12 mouse cellular contexts compared by ENCODE assay signal in genomic region chr9:23061179-23061929, GRCm38 (mm10).
DNase-seq lines count a peak whose midpoint lies in the region; ATAC-seq and TF ChIP-seq lines count a peak whose summit lies in the region.
"Had no signal": no experiment of that assay in that cellular context is flagged by ENCODE, and none has a peak within 500 bp of the region (broad histone marks: within the 10 kb centered on the region; RNA-seq: fewer than 3 reads in every experiment).

No protein-coding gene starts in this region.

- no peak overlapping the region for H3K9ac ChIP-seq in lung, embryonic 14.5 days
- H3K9ac ChIP-seq in embryonic facial prominence, embryonic 15.5 days, result no peak overlapping the region
- no peak overlapping the region for H3K9ac ChIP-seq in hindbrain, embryonic 14.5 days
- H3K9ac ChIP-seq in neural tube, embryonic 12.5 days, result no peak overlapping the region

- H3K4me1 ChIP-seq in lung, embryonic 14.5 days (ENCODE audit: insufficient read depth), result peaks cover 20% of the 10 kb centered on the region
- H3K4me1 ChIP-seq in embryonic facial prominence, embryonic 15.5 days, result peaks cover 17% of the 10 kb centered on the region; the same call in 1 of the 2 replicates
- H3K4me1 ChIP-seq in hindbrain, embryonic 14.5 days (replicated peaks; ENCODE audit: control insufficient read depth, insufficient read depth, low read length), result peaks cover 29% of the 10 kb centered on the region
- H3K4me1 ChIP-seq in neural tube, embryonic 12.5 days, result peaks cover 24% of the 10 kb centered on the region

- WGBS in lung, embryonic 14.5 days, result 29% methylated on average over 4 of the region's 4 CpGs
- 33% methylated on average over 4 of the region's 4 CpGs for WGBS in embryonic facial prominence, embryonic 15.5 days
- WGBS in hindbrain, embryonic 14.5 days, result 10% methylated on average over 4 of the region's 4 CpGs
- 7% methylated on average over 4 of the region's 4 CpGs for WGBS in neural tube, embryonic 12.5 days

- no peaks in the 10 kb centered on the region for H3K9me3 ChIP-seq in lung, embryonic 14.5 days (ENCODE audit: low read depth, low read length)
- H3K9me3 ChIP-seq in embryonic facial prominence, embryonic 15.5 days (replicated peaks), result no peaks in the 10 kb centered on the region
- no peaks in the 10 kb centered on the region for H3K9me3 ChIP-seq in hindbrain, embryonic 14.5 days (ENCODE audit: control insufficient read depth, low read length)
- H3K9me3 ChIP-seq in neural tube, embryonic 12.5 days, result no peaks in the 10 kb centered on the region

- H3K27me3 ChIP-seq in lung, embryonic 14.5 days (ENCODE audit: insufficient read depth, low read length), result no peaks in the 10 kb centered on the region
- H3K27me3 ChIP-seq in embryonic facial prominence, embryonic 15.5 days, result peaks cover 11% of the 10 kb centered on the region
- H3K27me3 ChIP-seq in hindbrain, embryonic 14.5 days (ENCODE audit: control insufficient read depth, insufficient read depth, low read length), result no peaks in the 10 kb centered on the region
- no peaks in the 10 kb centered on the region for H3K27me3 ChIP-seq in neural tube, embryonic 12.5 days (replicated peaks)
- H3K27me3 ChIP-seq: CH12.LX had no signal

- no peak overlapping the region for H3K4me2 ChIP-seq in lung, embryonic 14.5 days
- no peak overlapping the region for H3K4me2 ChIP-seq in embryonic facial prominence, embryonic 15.5 days (replicated peaks)
- no peak overlapping the region for H3K4me2 ChIP-seq in hindbrain, embryonic 14.5 days (replicated peaks)
- H3K4me2 ChIP-seq in neural tube, embryonic 12.5 days (replicated peaks), result no peak overlapping the region

- no peak for TF ChIP-seq CTCF in lung, embryonic 14.5 days (IDR thresholded peaks at IDR 0.05; ENCODE audit: low read depth)

- H3K4me3 ChIP-seq in lung, embryonic 14.5 days (ENCODE audit: low read depth, low read length), result no peak overlapping the region
- no peak overlapping the region for H3K4me3 ChIP-seq in embryonic facial prominence, embryonic 15.5 days (replicated peaks)
- H3K4me3 ChIP-seq in hindbrain, embryonic 14.5 days (replicated peaks; ENCODE audit: low read length), result no peak overlapping the region
- no peak overlapping the region for H3K4me3 ChIP-seq in neural tube, embryonic 12.5 days

- H3K27ac ChIP-seq in lung, embryonic 14.5 days (ENCODE audit: low read depth), result peak overlapping the region; percentile 89
- peak overlapping the region; percentile 45; the same call in 1 of the 2 replicates for H3K27ac ChIP-seq in embryonic facial prominence, embryonic 15.5 days (replicated peaks)
- peak overlapping the region; percentile 63; the same call in 1 of the 2 replicates for H3K27ac ChIP-seq in hindbrain, embryonic 14.5 days
- no peak overlapping the region for H3K27ac ChIP-seq in neural tube, embryonic 12.5 days

- H3K36me3 ChIP-seq in lung, embryonic 14.5 days (ENCODE audit: insufficient read depth), result no peaks in the 10 kb centered on the region
- H3K36me3 ChIP-seq in embryonic facial prominence, embryonic 15.5 days, result no peaks in the 10 kb centered on the region
- H3K36me3 ChIP-seq in hindbrain, embryonic 14.5 days (replicated peaks; ENCODE audit: control insufficient read depth, insufficient read depth), result no peaks in the 10 kb centered on the region
- H3K36me3 ChIP-seq in neural tube, embryonic 12.5 days, result no peaks in the 10 kb centered on the region

- ATAC-seq in lung, embryonic 14.5 days (ENCODE audit: insufficient read depth), result peak; percentile 68
- ATAC-seq in embryonic facial prominence, embryonic 15.5 days (ENCODE audit: insufficient number of reproducible peaks, low FRiP score, low TSS enrichment, low read depth), result no peak
- no peak for ATAC-seq in hindbrain, embryonic 14.5 days (ENCODE audit: low FRiP score)
- peak; percentile 31; the same call in 1 of the 2 replicates for ATAC-seq in neural tube, embryonic 12.5 days (ENCODE audit: low FRiP score, low read depth)
- ATAC-seq in inflammation-experienced regulatory T-cells, adult 6 months, result no peak

- DNase-seq in lung, embryonic 14.5 days, result peak; percentile 73
- DNase-seq in lung, postnatal 36 days, result no peak
- no peak for DNase-seq in hindbrain, embryonic 14.5 days (ENCODE audit: low spot score)
- DNase-seq in adrenal gland, adult 18-20 months (ENCODE audit: low spot score in 2 of 2), result no peak
- DNase-seq: cerebellum, adult 2 months; gastrocnemius, postnatal 25 days; kidney, postnatal 14 days; thymus, postnatal 4 days had no signal

Comparison
In these comparisons a context has a peak if more than half of its experiments do, and no peak if none do; other contexts are left out.
1. ATAC-seq: peak in lung, embryonic 14.5 days (single experiment) and neural tube, embryonic 12.5 days (single experiment); none in embryonic facial prominence, embryonic 15.5 days (single experiment), hindbrain, embryonic 14.5 days (single experiment) and inflammation-experienced regulatory T-cells, adult 6 months (single experiment).